27 mouse cellular contexts compared by ENCODE assay signal in the genomic region with DNA sequence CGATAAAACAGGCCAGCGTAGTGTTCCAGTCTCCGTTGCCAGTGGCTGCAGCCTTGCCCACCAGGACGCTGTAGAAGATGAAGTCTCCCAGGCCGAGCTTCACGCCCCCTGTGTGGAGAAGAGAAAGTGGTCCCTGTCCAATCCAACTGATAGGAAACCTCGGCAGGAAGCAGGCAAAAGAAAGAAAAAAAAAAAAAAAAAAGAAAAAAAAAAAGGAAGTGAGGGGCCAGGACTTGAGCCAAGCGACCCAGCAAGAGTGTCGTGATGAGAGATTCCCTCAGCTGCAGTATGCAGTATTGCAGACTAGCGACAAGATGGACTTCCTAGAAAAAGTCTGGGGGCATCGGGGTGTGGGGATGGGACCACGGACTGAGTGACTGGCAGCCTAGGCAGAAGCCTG.
"Had no signal": no experiment of that assay in that cellular context is flagged by ENCODE, and none has a peak within 500 bp of the region (broad histone marks: within the 10 kb centered on the region; RNA-seq: fewer than 3 reads in every experiment).

No protein-coding gene starts in this region.

- H3K4me2 ChIP-seq: heart, embryonic 12.5 days; hindbrain, embryonic 12.5 days; hindbrain, embryonic 14.5 days; intestine, embryonic 15.5 days; kidney, embryonic 15.5 days; limb, embryonic 13.5 days; limb, embryonic 15.5 days; liver, embryonic 11.5 days had no signal

- DNase-seq: gastrocnemius, adult 2 months; gastrocnemius, postnatal 10 days; gastrocnemius, postnatal 25 days; heart, adult 11 months; heart, postnatal 10 days; heart, postnatal 4 days; kidney, adult 18-20 months; kidney, adult 8-10 months; kidney, postnatal 10 days; kidney, postnatal 36 days; layer of hippocampus, adult 9-11 months; layer of hippocampus, postnatal 36 days; left cerebral cortex, postnatal 4 days had no signal

- H3K4me3 ChIP-seq: gastrocnemius, adult 2 months; heart, embryonic 10.5 days; heart, embryonic 12.5 days; hindbrain, embryonic 10.5 days; hindbrain, embryonic 12.5 days; intestine, embryonic 15.5 days; kidney, embryonic 15.5 days; limb, embryonic 13.5 days; limb, embryonic 15.5 days had no signal

- H3K27me3 ChIP-seq: heart, embryonic 12.5 days; hindbrain, embryonic 12.5 days; intestine, embryonic 15.5 days; kidney, embryonic 15.5 days; limb, embryonic 13.5 days; limb, embryonic 15.5 days had no signal

- H3K36me3 ChIP-seq: hindbrain, embryonic 10.5 days; hindbrain, embryonic 12.5 days; intestine, embryonic 15.5 days; limb, embryonic 13.5 days had no signal

- ATAC-seq: hindbrain, embryonic 16.5 days; inflammation-experienced regulatory T-cells, adult 6 months; intestine, embryonic 15.5 days; intestine, postnatal 0 days had no signal

- H3K9me3 ChIP-seq: heart, embryonic 10.5 days; intestine, embryonic 15.5 days; limb, embryonic 13.5 days; limb, embryonic 15.5 days had no signal

- H3K9ac ChIP-seq: heart, embryonic 12.5 days; hindbrain, embryonic 12.5 days; hindbrain, embryonic 14.5 days; intestine, embryonic 15.5 days; kidney, embryonic 15.5 days; limb, embryonic 13.5 days; limb, embryonic 15.5 days; liver, embryonic 14.5 days had no signal

- H3K27ac ChIP-seq: gastrocnemius, adult 2 months; heart, embryonic 10.5 days; hindbrain, embryonic 10.5 days; hindbrain, embryonic 12.5 days; hindbrain, embryonic 14.5 days; intestine, embryonic 15.5 days; kidney, embryonic 15.5 days; limb, embryonic 13.5 days; limb, embryonic 15.5 days; liver, embryonic 14.5 days had no signal
